In genomic region chr5:63925035-63925628, GRCm38 (mm10) we compare ENCODE assay signal across 30 mouse cellular contexts. TPM values are rescaled to one million over a fixed set of nuclear protein-coding genes. Genes with fewer than 3 reads are reported as not detected.
A peak's percentile ranks its signal among the peaks of the same experiment; 100 is the strongest.
DNase-seq lines count a peak whose midpoint lies in the region; ATAC-seq and TF ChIP-seq lines count a peak whose summit lies in the region.
"Had no signal": no experiment of that assay in that cellular context is flagged by ENCODE, and none has a peak within 500 bp of the region (broad histone marks: within the 10 kb centered on the region; RNA-seq: fewer than 3 reads in every experiment).

No protein-coding gene starts in this region.

- no peak for TF ChIP-seq CTCF in E14TG2a.4 (conservative IDR thresholded peaks at IDR 0.05; ENCODE audit: low read length)

- no peak overlapping the region for H3K4me2 ChIP-seq in kidney, embryonic 14.5 days (replicated peaks; ENCODE audit: low read depth, low read length)
- H3K4me2 ChIP-seq: embryonic facial prominence, embryonic 12.5 days; embryonic facial prominence, embryonic 15.5 days; forebrain, embryonic 12.5 days; forebrain, embryonic 15.5 days; heart, embryonic 15.5 days; hindbrain, embryonic 14.5 days had no signal

- H3K4me3 ChIP-seq in E14TG2a.4 (replicated peaks; ENCODE audit: low read length) = 0 out of 2 replicates have a peak overlapping the region, but pooled peaks have one; percentile 13
- H3K4me3 ChIP-seq in forebrain, embryonic 10.5 days = no peak overlapping the region
- H3K4me3 ChIP-seq in kidney, embryonic 14.5 days (ENCODE audit: low read length) = no peak overlapping the region
- H3K4me3 ChIP-seq: embryonic facial prominence, embryonic 12.5 days; embryonic facial prominence, embryonic 15.5 days; forebrain, embryonic 12.5 days; forebrain, embryonic 15.5 days; heart, embryonic 10.5 days; heart, embryonic 15.5 days; hindbrain, embryonic 10.5 days had no signal

- 94% methylated on average over 14 of the region's 14 CpGs for whole genome bisulfite sequencing in forebrain, embryonic 10.5 days
- WGBS in kidney, embryonic 14.5 days = 92% methylated on average over 14 of the region's 14 CpGs

- H3K4me1 ChIP-seq in E14TG2a.4 (replicated peaks; ENCODE audit: low read depth, low read length) = peaks cover 64% of the 10 kb centered on the region
- H3K4me1 ChIP-seq in forebrain, embryonic 10.5 days = no peaks in the 10 kb centered on the region
- H3K4me1 ChIP-seq in kidney, embryonic 14.5 days (ENCODE audit: control insufficient read depth, insufficient read depth, low read length) = no peaks in the 10 kb centered on the region
- H3K4me1 ChIP-seq: forebrain, embryonic 15.5 days; heart, embryonic 15.5 days; hindbrain, embryonic 10.5 days had no signal

- no peaks in the 10 kb centered on the region for H3K9me3 ChIP-seq in E14TG2a.4 (ENCODE audit: low read length)
- no peaks in the 10 kb centered on the region for H3K9me3 ChIP-seq in forebrain, embryonic 10.5 days
- H3K9me3 ChIP-seq in kidney, embryonic 14.5 days (ENCODE audit: control insufficient read depth, low read length) = no peaks in the 10 kb centered on the region
- H3K9me3 ChIP-seq: embryonic facial prominence, embryonic 12.5 days; embryonic facial prominence, embryonic 15.5 days; forebrain, embryonic 12.5 days; forebrain, embryonic 15.5 days; heart, embryonic 10.5 days; hindbrain, embryonic 10.5 days had no signal

- peak; percentile 83 for ATAC-seq in common myeloid progenitor, adult 5-6 weeks (replicated peaks; ENCODE audit: low read depth, poor library complexity, severe bottlenecking)
- ATAC-seq in megakaryocyte-erythroid progenitor cell, adult 5-6 weeks (replicated peaks; ENCODE audit: low FRiP score, low TSS enrichment, poor library complexity, severe bottlenecking) = peak; percentile 84
- ATAC-seq in kidney, embryonic 14.5 days (ENCODE audit: low FRiP score, low TSS enrichment) = no peak
- ATAC-seq: activated CD4-positive, CD25-positive, alpha-beta regulatory T cell, adult 4 months; forebrain, embryonic 15.5 days; hindbrain, postnatal 0 days; inflammation-experienced regulatory T-cells, adult 6 months; intestine, embryonic 16.5 days had no signal

- no peaks in the 10 kb centered on the region for H3K27me3 ChIP-seq in E14TG2a.4 (ENCODE audit: insufficient read depth, low read length)
- H3K27me3 ChIP-seq in forebrain, embryonic 10.5 days (ENCODE audit: poor library complexity, severe bottlenecking) = no peaks in the 10 kb centered on the region
- no peaks in the 10 kb centered on the region for H3K27me3 ChIP-seq in kidney, embryonic 14.5 days (ENCODE audit: control insufficient read depth, insufficient read depth, low read length)
- H3K27me3 ChIP-seq: embryonic facial prominence, embryonic 12.5 days; embryonic facial prominence, embryonic 15.5 days; forebrain, embryonic 12.5 days; forebrain, embryonic 15.5 days; heart, embryonic 15.5 days had no signal

- peak; percentile 67 for DNase-seq in 416B (ENCODE audit: low read depth)
- no peak for DNase-seq in forebrain, embryonic 10.5 days (ENCODE audit: extremely low spot score, low spot score)
- DNase-seq: adrenal gland, adult 8-10 months; adrenal gland, postnatal 25 days; cerebellum, adult 11-12 months; cerebellum, adult 8-10 months; cerebellum, postnatal 10 days; cerebellum, postnatal 36 days; gastrocnemius, postnatal 10 days; gastrocnemius, postnatal 36 days; heart, adult 11 months; heart, postnatal 10 days; heart, postnatal 36 days; kidney, adult 18-20 months had no signal

- H3K9ac ChIP-seq in kidney, embryonic 14.5 days (ENCODE audit: low read depth, low read length) = no peak overlapping the region
- H3K9ac ChIP-seq: embryonic facial prominence, embryonic 12.5 days; embryonic facial prominence, embryonic 15.5 days; forebrain, embryonic 12.5 days; forebrain, embryonic 15.5 days; heart, embryonic 15.5 days; hindbrain, embryonic 14.5 days had no signal

- H3K27ac ChIP-seq in forebrain, embryonic 10.5 days = no peak overlapping the region
- no peak overlapping the region for H3K27ac ChIP-seq in kidney, embryonic 14.5 days (ENCODE audit: low read depth, low read length)
- H3K27ac ChIP-seq: embryonic facial prominence, embryonic 12.5 days; embryonic facial prominence, embryonic 15.5 days; forebrain, embryonic 12.5 days; forebrain, embryonic 15.5 days; heart, embryonic 10.5 days; heart, embryonic 15.5 days; hindbrain, embryonic 14.5 days; hindbrain, postnatal 0 days had no signal

- H3K36me3 ChIP-seq in E14TG2a.4 (ENCODE audit: insufficient read depth, low read length) = peaks cover 85% of the 10 kb centered on the region
- H3K36me3 ChIP-seq in forebrain, embryonic 10.5 days (replicated peaks) = peaks cover 75% of the 10 kb centered on the region
- 0 out of 2 replicates have a peak, but pooled peaks cover 14% of the 10 kb centered on the region for H3K36me3 ChIP-seq in kidney, embryonic 14.5 days (ENCODE audit: control insufficient read depth, insufficient read depth, low read length)

RNA-seq across cellular contexts. Expression of gene Rell1, which starts 43.6 kb away (rescaled TPM):
- total RNA-seq in common myeloid progenitor, adult 5-6 weeks (2017) = 11.5 and 14.1 TPM in 2 replicates
- total RNA-seq in megakaryocyte-erythroid progenitor cell, adult 5-6 weeks (2014; fragmentation: Nextera tagmentation) = 7.0 and 8.5 TPM in 2 replicates
- total RNA-seq in megakaryocyte-erythroid progenitor cell, adult 5-6 weeks (2017) = 13.1 and 14.6 TPM in 2 replicates
- polyA plus RNA-seq in forebrain, embryonic 10.5 days (2016; fragmentation: Nextera tagmentation; extraction: Ambion mirVana) = 13.4 and 13.9 TPM in 2 replicates
- polyA plus RNA-seq in kidney, embryonic 14.5 days (2014; fragmentation: Nextera tagmentation; extraction: Ambion mirVana) = 13.2 and 13.7 TPM in 2 replicates
